Mouse (Mus musculus) midbrain, embryonic 16.5 days (tissue): ENCODE measurements at regions not wholly inside any gene's neighbourhood (a gene's known extent, or its start where the extent isn't known, plus 50 kb on each side); places are given as distances from the start of the nearest gene placed in this dataset.

ENCODE experiments used
- ATAC-seq: fragments of 200-750 bp; cut with Nextera tagmentation; 2 replicates; pipeline ENCODE4 v1.8.0; 2017; ENCODE audit warnings: moderate TSS enrichment
- H3K27ac ChIP-seq: fragments of 300-500 bp; sonication (generic); 2 replicates; pipeline ENCODE4 v1.5.1; 2014; ENCODE audit warnings: mild to moderate bottlenecking, low read length, mixed read lengths
- H3K27me3 ChIP-seq: fragments of 300-500 bp; sonication (generic); 2 replicates; pipeline ENCODE4 v1.6.1; 2014; ENCODE audit warnings: low read depth, low read length, mixed read lengths; ENCODE audit not compliant: control insufficient read depth, insufficient read depth
- H3K36me3 ChIP-seq: fragments of 300-500 bp; sonication (generic); 2 replicates; pipeline ENCODE4 v1.6.1; 2014; ENCODE audit warnings: mild to moderate bottlenecking, low read length, moderate library complexity, mixed read lengths; ENCODE audit not compliant: control insufficient read depth, insufficient read depth
- H3K4me1 ChIP-seq: fragments of 300-500 bp; sonication (generic); 2 replicates; pipeline ENCODE4 v1.6.1; 2014; ENCODE audit warnings: mild to moderate bottlenecking, low read length, mixed read lengths; ENCODE audit not compliant: control insufficient read depth, insufficient read depth
- H3K4me2 ChIP-seq: fragments of 300-500 bp; sonication (generic); 2 replicates; pipeline ENCODE4 v1.6.1; 2014; ENCODE audit warnings: mild to moderate bottlenecking, low read length, mixed read lengths
- H3K4me3 ChIP-seq: fragments of 300-500 bp; sonication (generic); 2 replicates; pipeline ENCODE4 v1.5.1; 2014; ENCODE audit warnings: low read depth, mild to moderate bottlenecking, low read length, moderate library complexity, mixed read lengths
- H3K9ac ChIP-seq: fragments of 300-500 bp; sonication (generic); 2 replicates; pipeline ENCODE4 v1.6.1; 2014; ENCODE audit warnings: low read depth, low read length, mixed read lengths
- H3K9me3 ChIP-seq: fragments of 300-500 bp; sonication (generic); replicated peaks from 2 replicates; pipeline ENCODE4 v1.6.1; 2014; ENCODE audit warnings: mild to moderate bottlenecking, low read length, mixed read lengths; ENCODE audit not compliant: control insufficient read depth, poor library complexity, severe bottlenecking
- WGBS: fragments of 180-500 bp; shearing (Covaris S2); extraction: QIAGEN DNeasy Blood & Tissue Kit; methylation state at CpG from one replicate; pipeline ENCODE4 v1.1.7; 2014; 5-methylcytosine and 5-hydroxymethylcytosine counted together

- no peak for ATAC-seq
- Histone ChIP-seq H3K36me3 (no peaks in the 10 kb centered on the region), H3K4me1 (peaks cover 7% of the 10 kb centered on the region), H3K9ac (no peak overlapping the region), H3K27ac (no peak overlapping the region), H3K4me2 (no peak overlapping the region), H3K27me3 (no peaks in the 10 kb centered on the region), H3K9me3 (no peaks in the 10 kb centered on the region), H3K4me3 (no peak overlapping the region)
- 90% methylated on average over 11 of the region's 11 CpGs for WGBS
Observed at GRCm38 (mm10) chr4:134990651-134991050, 60.0 kb downstream of the Syf2 start.

GRCm38 (mm10) chr4:134993526-134994122, 62.9 kb downstream of the Syf2 start:
- no peak overlapping the region for H3K4me2 ChIP-seq
- H3K27me3 ChIP-seq = no peaks in the 10 kb centered on the region
- H3K36me3 ChIP-seq = no peaks in the 10 kb centered on the region
- H3K9me3 ChIP-seq = no peaks in the 10 kb centered on the region
- H3K4me3 ChIP-seq = no peak overlapping the region
- no peak for ATAC-seq
- WGBS = 53% methylated on average over 8 of the region's 8 CpGs
- no peak overlapping the region for H3K9ac ChIP-seq
- H3K27ac ChIP-seq = no peak overlapping the region
- peaks cover 7% of the 10 kb centered on the region for H3K4me1 ChIP-seq

- 88% methylated on average over 2 of the region's 2 CpGs for WGBS
- H3K9me3 ChIP-seq = no peaks in the 10 kb centered on the region
- no peak overlapping the region for H3K9ac ChIP-seq
- H3K27me3 ChIP-seq = no peaks in the 10 kb centered on the region
- ATAC-seq = no peak
- peaks cover 7% of the 10 kb centered on the region for H3K4me1 ChIP-seq
- H3K4me2 ChIP-seq = no peak overlapping the region
- no peaks in the 10 kb centered on the region for H3K36me3 ChIP-seq
- no peak overlapping the region for H3K27ac ChIP-seq
- H3K4me3 ChIP-seq = no peak overlapping the region
Observed at GRCm38 (mm10) chr4:134994205-134994604, 63.5 kb downstream of the Syf2 start.

- no peak overlapping the region for H3K4me3 ChIP-seq
- no peaks in the 10 kb centered on the region for H3K27me3 ChIP-seq
- no peak overlapping the region for H3K4me2 ChIP-seq
- no peak for ATAC-seq
- H3K4me1 ChIP-seq = peaks cover 7% of the 10 kb centered on the region
- WGBS = 91% methylated on average over 6 of the region's 6 CpGs
- H3K9me3 ChIP-seq = no peaks in the 10 kb centered on the region
- H3K27ac ChIP-seq = no peak overlapping the region
- H3K36me3 ChIP-seq = no peaks in the 10 kb centered on the region
- no peak overlapping the region for H3K9ac ChIP-seq
Observed at GRCm38 (mm10) chr4:134994648-134995047, 64.0 kb downstream of the Syf2 start.

GRCm38 (mm10) chr4:134995052-134995451, 64.4 kb downstream of the Syf2 start:
- WGBS = 64% methylated on average over 13 of the region's 13 CpGs
- Histone ChIP-seq H3K4me3 (no peak overlapping the region), H3K9me3 (no peaks in the 10 kb centered on the region), H3K36me3 (no peaks in the 10 kb centered on the region), H3K4me1 (peaks cover 7% of the 10 kb centered on the region), H3K9ac (no peak overlapping the region), H3K4me2 (no peak overlapping the region), H3K27ac (no peak overlapping the region), H3K27me3 (no peaks in the 10 kb centered on the region)
- ATAC-seq = no peak

- no peak for ATAC-seq
- peaks cover 7% of the 10 kb centered on the region for H3K4me1 ChIP-seq
- 92% methylated on average over 6 of the region's 6 CpGs for WGBS
Observed at GRCm38 (mm10) chr4:134996121-134996520, 65.4 kb downstream of the Syf2 start.

GRCm38 (mm10) chr4:134997461-134998434, 67.0 kb downstream of the Syf2 start:
- no peak for ATAC-seq
- 89% methylated on average over 26 of the region's 26 CpGs for WGBS
- H3K9me3 ChIP-seq = no peaks in the 10 kb centered on the region

More at GRCm38 (mm10) chr4:134996121-134996520, 65.4 kb downstream of the Syf2 start:
- H3K4me2 ChIP-seq = no peak overlapping the region
- H3K27me3 ChIP-seq = no peaks in the 10 kb centered on the region
- H3K27ac ChIP-seq = no peak overlapping the region
- H3K4me3 ChIP-seq = no peak overlapping the region
- no peaks in the 10 kb centered on the region for H3K36me3 ChIP-seq
- H3K9me3 ChIP-seq = no peaks in the 10 kb centered on the region
- no peak overlapping the region for H3K9ac ChIP-seq

GRCm38 (mm10) chr4:134998928-134999658, 68.4 kb downstream of the Syf2 start:
- Histone ChIP-seq H3K27me3 (no peaks in the 10 kb centered on the region), H3K9ac (no peak overlapping the region), H3K4me3 (no peak overlapping the region), H3K4me1 (peaks cover 3% of the 10 kb centered on the region), H3K36me3 (no peaks in the 10 kb centered on the region), H3K4me2 (no peak overlapping the region), H3K9me3 (no peaks in the 10 kb centered on the region), H3K27ac (no peak overlapping the region)
- WGBS = 69% methylated on average over 12 of the region's 12 CpGs
- no peak for ATAC-seq

More at GRCm38 (mm10) chr4:134997461-134998434, 67.0 kb downstream of the Syf2 start:
- no peak overlapping the region for H3K4me3 ChIP-seq
- no peak overlapping the region for H3K9ac ChIP-seq
- H3K27ac ChIP-seq = no peak overlapping the region
- peaks cover 7% of the 10 kb centered on the region for H3K4me1 ChIP-seq
- H3K36me3 ChIP-seq = no peaks in the 10 kb centered on the region
- H3K4me2 ChIP-seq = no peak overlapping the region
- H3K27me3 ChIP-seq = no peaks in the 10 kb centered on the region
